Mouse (Mus musculus) kidney, postnatal 0 days (tissue): ENCODE measurements around the gene Gpc3. TPM values are rescaled to one million over a fixed set of nuclear protein-coding genes. Genes with fewer than 3 reads are reported as not detected.
A peak's percentile ranks its signal among the peaks of the same experiment; 100 is the strongest.

Source experiments
- ATAC-seq: fragments of 200-750 bp; cut with Nextera tagmentation; replicated peaks from 2 replicates; pipeline ENCODE4 v1.8.0; 2017; ENCODE audit warnings: low read depth, moderate number of reproducible peaks, moderate TSS enrichment, moderate library complexity; ENCODE audit not compliant: low FRiP score
- DNase-seq: peaks from one replicate; pipeline ENCODE4 v3.0.0-alpha.2; 2016; ENCODE audit warnings: low spot score
- H3K27ac ChIP-seq: fragments of 300-500 bp; sonication (generic); 2 replicates; pipeline ENCODE4 v1.5.1; 2014; ENCODE audit warnings: mild to moderate bottlenecking
- H3K27me3 ChIP-seq: fragments of 300-500 bp; sonication (generic); 2 replicates; pipeline ENCODE4 v1.6.1; 2014; ENCODE audit warnings: low read length, mixed read lengths; ENCODE audit not compliant: insufficient read depth
- H3K36me3 ChIP-seq: fragments of 300-500 bp; sonication (generic); 2 replicates; pipeline ENCODE4 v1.6.1; 2014; ENCODE audit warnings: low read length, mixed read lengths; ENCODE audit not compliant: insufficient read depth
- H3K4me1 ChIP-seq: fragments of 300-500 bp; sonication (generic); replicated peaks from 2 replicates; pipeline ENCODE4 v1.6.1; 2014; ENCODE audit warnings: antibody characterized with exemption, low read length, mixed read lengths; ENCODE audit not compliant: insufficient read depth
- H3K4me2 ChIP-seq: fragments of 300-500 bp; sonication (generic); 2 replicates; pipeline ENCODE4 v1.6.1; 2014; ENCODE audit warnings: mild to moderate bottlenecking, low read length, moderate library complexity, mixed read lengths
- H3K4me3 ChIP-seq: fragments of 300-500 bp; sonication (generic); replicated peaks from 2 replicates; pipeline ENCODE4 v1.5.1; 2014; ENCODE audit warnings: low read depth, low read length
- H3K9ac ChIP-seq: fragments of 300-500 bp; sonication (generic); 2 replicates; pipeline ENCODE4 v1.6.1; 2014; ENCODE audit warnings: low read depth, low read length
- H3K9me3 ChIP-seq: fragments of 300-500 bp; sonication (generic); replicated peaks from 2 replicates; pipeline ENCODE4 v1.6.1; 2016; ENCODE audit warnings: low read length, inconsistent platforms, mixed read lengths
- CTCF ChIP-seq: IDR thresholded peaks from 2 replicates; pipeline ENCODE4 v1.5.1; 2016; ENCODE audit warnings: antibody characterized with exemption, low read depth, mild to moderate bottlenecking, moderate library complexity
- WGBS: fragments of 180-500 bp; shearing (Covaris S2); extraction: QIAGEN DNeasy Blood & Tissue Kit; methylation state at CpG from one replicate; pipeline ENCODE4 v1.1.7; 2014; 5-methylcytosine and 5-hydroxymethylcytosine counted together
- polyA plus RNA-seq: library from polyadenylated mRNA; unstranded; fragments of >200 nt; fragmentation: Nextera tagmentation; extraction: Ambion mirVana; gene quantifications from 2 replicates; pipeline ENCODE4 v1.2.1, GENCODE M21; 2015

Gene Gpc3
- polyA plus RNA-seq, 1 experiment from 2014 or later = 1,010 TPM

- H3K4me2 ChIP-seq = no peak overlapping the region
- H3K27me3 ChIP-seq = no peaks in the 10 kb centered on the region
- no peaks in the 10 kb centered on the region for H3K36me3 ChIP-seq
- no peak overlapping the region for H3K9ac ChIP-seq
- H3K9me3 ChIP-seq = no peaks in the 10 kb centered on the region
- no peak overlapping the region for H3K4me3 ChIP-seq
- DNase-seq (no peak), ATAC-seq (no peak)
- WGBS = 84% methylated on average over 2 of the region's 2 CpGs
- no peak for TF ChIP-seq CTCF
- no peak overlapping the region for H3K27ac ChIP-seq
- no peaks in the 10 kb centered on the region for H3K4me1 ChIP-seq
These were observed 28.4 kb upstream of the Gpc3 start for GRCm38 (mm10) chrX:52642126-52642525.

GRCm38 (mm10) chrX:52637419-52637818 lies 23.7 kb upstream of the Gpc3 start:
- H3K4me1 ChIP-seq = no peaks in the 10 kb centered on the region
- TF ChIP-seq CTCF = no peak
- ATAC-seq (no peak), DNase-seq (no peak)
- H3K27me3 ChIP-seq = no peaks in the 10 kb centered on the region
- no peaks in the 10 kb centered on the region for H3K9me3 ChIP-seq
- no peak overlapping the region for H3K27ac ChIP-seq
- H3K4me2 ChIP-seq = no peak overlapping the region
- no peak overlapping the region for H3K4me3 ChIP-seq
- H3K9ac ChIP-seq = no peak overlapping the region
- H3K36me3 ChIP-seq = no peaks in the 10 kb centered on the region

GRCm38 (mm10) chrX:52633976-52634375 lies 20.2 kb upstream of the Gpc3 start:
- no peak overlapping the region for H3K4me3 ChIP-seq
- no peak overlapping the region for H3K9ac ChIP-seq
- ATAC-seq (no peak), DNase-seq (no peak)
- 70% methylated on average over 6 of the region's 6 CpGs for WGBS
- TF ChIP-seq CTCF = no peak
- H3K4me2 ChIP-seq = no peak overlapping the region
- H3K9me3 ChIP-seq = no peaks in the 10 kb centered on the region
- H3K4me1 ChIP-seq = no peaks in the 10 kb centered on the region
- H3K36me3 ChIP-seq = no peaks in the 10 kb centered on the region
- H3K27ac ChIP-seq = no peak overlapping the region
- no peaks in the 10 kb centered on the region for H3K27me3 ChIP-seq

GRCm38 (mm10) chrX:52632688-52633324 lies 19.1 kb upstream of the Gpc3 start:
- Histone ChIP-seq H3K36me3 (no peaks in the 10 kb centered on the region), H3K27me3 (no peaks in the 10 kb centered on the region), H3K9ac (no peak overlapping the region), H3K27ac (no peak overlapping the region), H3K4me3 (no peak overlapping the region), H3K4me2 (no peak overlapping the region), H3K9me3 (no peaks in the 10 kb centered on the region), H3K4me1 (no peaks in the 10 kb centered on the region)
- no peak for DNase-seq
- no peak for TF ChIP-seq CTCF
- ATAC-seq = no peak
- WGBS = 36% methylated on average over 7 of the region's 7 CpGs

GRCm38 (mm10) chrX:52626963-52627716 lies 13.4 kb upstream of the Gpc3 start:
- WGBS = 64% methylated on average over 6 of the region's 6 CpGs
- H3K27me3 ChIP-seq = no peaks in the 10 kb centered on the region; the same call in 1 of the 2 replicates
- DNase-seq (no peak), ATAC-seq (no peak; the same call in 1 of the 2 replicates)
- H3K4me1 ChIP-seq = no peaks in the 10 kb centered on the region
- no peaks in the 10 kb centered on the region for H3K9me3 ChIP-seq
- no peak overlapping the region for H3K4me3 ChIP-seq
- H3K36me3 ChIP-seq = no peaks in the 10 kb centered on the region
- peak overlapping the region; percentile 62 for H3K27ac ChIP-seq
- H3K4me2 ChIP-seq = no peak overlapping the region
- TF ChIP-seq CTCF = no peak
- no peak overlapping the region for H3K9ac ChIP-seq

GRCm38 (mm10) chrX:52617813-52618212 lies 4.1 kb upstream of the Gpc3 start:
- no peaks in the 10 kb centered on the region for H3K9me3 ChIP-seq
- H3K27me3 ChIP-seq = no peaks in the 10 kb centered on the region; the same call in 1 of the 2 replicates
- TF ChIP-seq CTCF = no peak
- peak overlapping the region; percentile 31; the same call in 1 of the 2 replicates for H3K27ac ChIP-seq
- H3K4me3 ChIP-seq = no peak overlapping the region
- DNase-seq (peak; percentile 76), ATAC-seq (no peak)
- H3K36me3 ChIP-seq = no peaks in the 10 kb centered on the region
- 46% methylated on average over 3 of the region's 3 CpGs for WGBS
- H3K4me2 ChIP-seq = no peak overlapping the region
- no peaks in the 10 kb centered on the region for H3K4me1 ChIP-seq
- H3K9ac ChIP-seq = no peak overlapping the region
